Mouse (Mus musculus) granulocyte monocyte progenitor cell, adult 5-6 weeks (primary cell): Measurements from ENCODE around the gene Cbfb. TPM values are rescaled to one million over a fixed set of nuclear protein-coding genes. Genes with fewer than 3 reads are reported as not detected.
A peak's percentile ranks its signal among the peaks of the same experiment; 100 is the strongest.
"Not testable (repeated sequence)": the region's sequence is repeated elsewhere in the genome, so short reads cannot be mapped to it uniquely, and the experiment has no call there.

Experiments used
- ATAC-seq: replicated peaks from 2 replicates; pipeline ENCODE4 v1.8.0; 2016; ENCODE audit warnings: mild to moderate bottlenecking, moderate TSS enrichment, inconsistent platforms; ENCODE audit not compliant: poor library complexity, severe bottlenecking
- total RNA-seq, 2 experiments: library from RNA; stranded (forward) in 1 of 2; stranded (reverse) in 1 of 2; fragments of 200-712, 200-1000 nt in 1 of 2; fragments of >200 nt in 1 of 2; fragmentation: Nextera tagmentation in 1 of 2; gene quantifications; 2 replicates each; pipeline ENCODE4 v1.2.3; 2014 to 2017

Cbfb gene
- total RNA-seq, 2 experiments from 2014 or later = 135 to 185 TPM

- not testable (repeated sequence) for ATAC-seq
Measured at GRCm38 (mm10) chr8:105175287-105175686, 4.8 kb downstream of the Cbfb start.

DNA sequence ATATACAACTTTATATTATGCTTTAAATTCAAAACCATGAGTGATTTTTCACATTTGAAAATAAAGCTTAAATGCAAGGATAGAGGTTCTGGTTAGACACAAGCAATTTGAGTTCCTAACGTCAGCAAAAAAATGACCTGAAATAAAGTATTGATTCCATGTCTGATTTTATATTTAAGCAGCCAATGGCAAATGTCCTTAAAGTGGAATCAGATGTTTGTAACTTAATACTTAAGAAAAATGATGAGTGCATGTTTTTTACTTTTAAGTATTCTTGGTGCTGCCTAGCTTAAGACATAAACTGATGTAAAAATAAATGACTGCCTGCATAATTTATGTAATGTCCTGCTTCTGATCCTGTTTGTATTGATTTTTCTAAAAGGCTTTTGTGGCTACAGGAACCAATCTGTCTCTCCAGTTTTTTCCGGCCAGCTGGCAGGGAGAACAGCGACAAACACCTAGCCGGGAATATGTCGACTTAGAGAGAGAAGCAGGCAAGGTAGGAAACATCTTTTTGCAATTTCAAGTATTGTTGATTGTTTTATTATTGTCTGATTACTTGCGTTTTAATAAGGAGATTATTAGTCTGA lies 7.8 kb downstream of the Cbfb start:
- no peak for ATAC-seq

DNA sequence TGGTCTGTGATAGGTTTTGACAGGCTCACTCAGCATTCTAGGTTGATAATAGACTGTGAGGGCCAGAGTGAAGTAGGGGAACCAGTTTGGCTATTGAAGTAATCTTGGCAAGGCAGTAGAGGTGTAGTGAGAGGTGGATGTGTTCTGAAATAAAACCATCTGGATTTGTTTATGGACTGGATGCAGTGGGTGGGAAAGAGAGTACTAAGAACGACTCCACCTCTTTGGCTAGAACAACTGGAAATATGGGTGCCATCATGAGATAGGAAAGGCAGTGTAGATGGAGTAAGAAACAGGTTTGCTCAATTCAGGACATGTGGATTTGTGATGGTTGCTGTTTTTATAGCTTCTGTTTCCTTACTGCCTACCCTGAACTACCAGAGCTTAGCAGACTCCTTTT lies 11.7 kb downstream of the Cbfb start:
- ATAC-seq = no peak

DNA sequence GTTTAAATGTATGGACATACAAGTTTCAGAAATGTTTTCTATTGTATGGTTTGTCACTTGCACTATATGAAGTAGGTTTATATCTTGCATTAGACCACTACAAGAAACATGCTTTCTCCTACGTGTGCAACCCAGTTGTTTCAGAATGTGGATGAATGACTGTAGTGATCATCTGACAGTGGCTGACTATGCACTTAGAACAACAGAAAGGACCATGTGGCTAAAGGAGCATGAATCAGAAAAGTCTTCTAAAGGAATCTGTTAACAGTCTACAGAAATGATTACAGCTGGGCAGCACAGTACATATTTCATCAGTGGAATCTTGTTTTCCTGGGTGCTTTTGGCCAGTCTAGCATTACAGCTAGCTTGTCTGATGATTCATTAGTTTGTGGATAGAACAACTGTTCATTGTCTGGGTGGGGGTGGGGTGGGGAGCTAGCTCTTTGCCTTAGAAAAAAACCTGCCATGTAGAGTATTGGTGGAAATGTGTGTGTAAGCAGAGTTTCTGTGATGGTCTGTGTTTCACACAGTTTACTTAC lies 16.1 kb downstream of the Cbfb start:
- no peak for ATAC-seq

GRCm38 (mm10) chr8:105192182-105192581 lies 21.7 kb downstream of the Cbfb start:
- ATAC-seq = no peak

GRCm38 (mm10) chr8:105205748-105206147 lies 35.3 kb downstream of the Cbfb start:
- no peak for ATAC-seq

DNA sequence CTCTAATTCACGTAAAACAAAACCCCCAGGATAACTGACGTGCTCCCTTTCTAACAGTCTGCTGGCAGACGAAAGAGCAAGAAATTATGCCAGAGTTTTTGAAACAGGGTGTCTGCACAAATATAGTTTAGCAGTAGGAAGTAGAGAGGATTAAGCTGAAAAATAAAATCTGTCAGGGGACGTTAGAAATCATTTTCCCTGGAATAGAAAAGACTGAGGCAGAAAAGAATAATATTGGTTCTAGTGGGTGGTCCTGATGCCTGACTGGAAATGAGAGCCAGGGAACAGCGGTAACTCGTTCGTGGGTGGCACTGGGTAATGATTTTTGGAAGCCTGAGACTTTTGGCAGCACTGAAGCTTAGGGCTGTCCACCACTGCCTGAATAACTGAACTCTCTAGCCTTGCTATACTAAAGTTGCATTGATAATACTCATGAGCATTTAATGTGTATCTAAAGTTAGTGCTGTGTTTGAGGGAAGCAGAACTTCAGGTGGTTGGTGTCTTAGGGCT lies 36.3 kb downstream of the Cbfb start:
- ATAC-seq = no peak

DNA sequence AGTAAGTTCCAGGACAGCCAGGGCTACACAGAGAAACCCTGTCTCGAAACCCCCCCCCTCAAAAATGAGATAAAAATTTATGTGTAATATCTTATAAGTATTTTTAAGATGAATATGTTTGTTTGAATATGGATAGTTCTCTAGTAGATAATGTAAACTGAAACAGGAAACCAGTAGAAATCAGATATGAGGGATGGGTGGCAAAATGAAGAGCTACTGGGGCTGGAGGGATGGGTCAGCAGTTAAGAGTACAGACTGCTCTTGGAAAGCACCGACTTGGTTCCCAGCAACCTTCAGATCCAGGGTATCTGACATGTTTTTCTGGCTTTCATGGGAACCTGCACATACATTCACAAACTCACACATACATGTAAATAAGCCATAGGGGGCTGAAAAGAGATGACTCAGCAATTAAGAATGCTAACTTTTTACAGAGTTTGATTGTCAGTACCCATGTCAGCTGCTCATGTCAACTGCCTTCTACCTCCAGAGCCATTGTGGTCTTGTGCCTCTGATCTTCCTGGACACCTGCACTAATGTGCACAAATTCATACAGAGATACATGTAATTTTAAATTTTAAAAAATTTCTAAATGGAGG lies 37.3 kb downstream of the Cbfb start:
- ATAC-seq = no peak

DNA sequence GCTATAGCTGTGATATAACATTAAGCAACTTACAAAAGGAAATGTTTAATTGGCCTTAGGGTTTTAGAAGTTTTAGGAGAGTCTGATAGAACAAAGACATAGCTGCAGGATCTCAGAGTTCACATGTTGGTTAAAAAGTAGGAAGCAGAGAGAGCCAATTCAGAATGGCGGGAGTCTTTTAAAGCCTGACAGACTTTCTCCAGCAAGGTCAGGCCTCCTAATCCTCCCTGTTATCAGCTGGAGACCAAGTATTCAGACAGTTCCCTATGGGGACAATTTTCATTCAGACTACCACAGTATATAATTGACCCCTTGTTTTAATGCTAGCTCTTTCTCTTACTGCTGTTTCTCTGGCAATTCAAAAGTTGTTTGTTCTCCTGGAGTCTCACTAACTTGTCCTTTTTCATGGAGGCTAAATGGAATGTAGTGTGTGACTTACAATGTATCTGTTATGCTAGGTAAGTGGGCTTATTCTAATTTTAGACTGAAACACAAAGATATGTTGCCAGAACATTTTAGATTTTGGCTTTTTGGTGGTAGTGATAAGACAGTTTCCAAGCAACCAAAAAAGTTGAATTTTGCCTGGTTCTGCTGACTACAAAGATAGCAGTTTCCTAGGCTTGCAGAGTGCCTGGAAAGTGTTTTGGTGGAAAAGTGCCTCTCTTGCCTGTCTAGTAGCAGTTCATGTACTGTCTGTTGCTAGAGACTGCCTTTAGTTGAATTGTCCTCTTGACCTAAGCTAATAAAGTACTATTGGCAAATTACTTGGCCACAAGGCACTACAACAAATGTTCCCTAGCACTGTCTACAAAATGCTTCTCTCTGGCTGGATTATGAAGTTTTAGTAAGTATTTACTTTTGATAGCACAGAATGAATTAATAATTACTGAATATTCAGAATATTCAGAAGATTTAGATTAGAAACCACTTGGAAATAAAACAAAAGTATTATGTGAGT lies 39.0 kb downstream of the Cbfb start:
- ATAC-seq = no peak

GRCm38 (mm10) chr8:105214104-105214503 lies 43.6 kb downstream of the Cbfb start:
- ATAC-seq = no peak

GRCm38 (mm10) chr8:105217926-105218522 lies 47.5 kb downstream of the Cbfb start:
- peak; percentile 89 for ATAC-seq

DNA sequence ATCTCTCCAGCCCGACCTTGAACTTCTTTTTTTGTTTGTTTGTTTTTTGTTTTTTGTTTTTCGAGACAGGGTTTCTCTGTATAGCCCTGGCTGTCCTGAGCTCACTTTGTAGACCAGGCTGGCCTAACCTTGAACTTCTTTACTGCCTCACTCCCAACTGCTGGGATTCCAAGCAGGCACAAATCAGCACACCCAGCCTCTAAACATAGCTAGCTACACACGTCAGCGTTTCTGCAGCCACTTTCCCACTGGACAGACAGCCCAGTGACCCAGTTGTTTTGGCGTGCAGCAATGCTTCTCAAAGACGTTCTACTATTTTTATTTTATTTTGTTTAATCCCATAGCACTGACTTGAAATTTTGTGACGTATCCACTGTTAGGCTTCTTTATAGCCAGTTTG lies 53.4 kb downstream of the Cbfb start:
- no peak for ATAC-seq

DNA sequence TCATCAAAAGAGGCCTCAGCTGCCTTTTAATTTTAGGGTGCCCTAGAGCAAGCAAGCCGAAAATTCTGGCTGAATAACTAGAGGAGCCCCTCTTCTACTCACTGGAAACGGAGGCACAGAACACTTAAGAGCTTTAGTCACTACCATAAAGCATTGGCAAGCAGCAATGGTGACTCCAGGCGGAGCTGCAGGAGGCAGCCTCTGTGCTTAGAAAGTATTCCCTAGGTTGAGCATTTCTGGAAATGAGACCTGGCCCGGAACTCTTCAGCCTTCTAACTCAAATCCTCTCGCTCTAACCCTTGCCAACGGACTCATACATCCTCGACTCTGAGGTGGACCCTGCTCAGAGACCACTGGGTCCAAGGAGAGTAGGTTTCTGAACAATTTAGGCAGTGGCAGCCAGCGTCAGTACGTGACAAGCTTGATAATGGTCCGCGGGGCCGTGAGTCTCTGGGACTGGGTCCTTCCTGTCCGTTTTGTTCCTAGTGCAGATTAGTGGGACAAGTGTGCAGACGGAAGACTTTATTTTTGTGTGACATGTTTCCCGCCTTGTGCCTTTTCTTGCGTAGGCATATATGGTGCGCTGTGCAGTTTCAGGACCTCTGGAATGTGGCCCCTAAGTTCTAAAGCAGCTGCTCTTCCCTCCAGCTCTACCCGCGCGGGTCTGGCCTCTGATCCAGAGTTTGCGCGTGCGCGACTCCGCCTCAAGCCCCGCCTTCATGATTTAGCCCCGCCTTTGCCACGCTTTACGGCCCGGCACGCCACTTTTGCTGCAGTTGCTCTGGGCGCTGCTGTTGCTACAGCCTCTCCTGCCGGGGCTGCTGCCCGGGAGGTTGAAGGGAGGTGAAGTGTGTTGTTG lies 54.2 kb downstream of the Cbfb start, which contains the start of gene D230025D16Rik:
D230025D16Rik (plus strand) TSS at position 733 of the 859 bp plus-strand sequence.
- peak; percentile 94 for ATAC-seq

DNA sequence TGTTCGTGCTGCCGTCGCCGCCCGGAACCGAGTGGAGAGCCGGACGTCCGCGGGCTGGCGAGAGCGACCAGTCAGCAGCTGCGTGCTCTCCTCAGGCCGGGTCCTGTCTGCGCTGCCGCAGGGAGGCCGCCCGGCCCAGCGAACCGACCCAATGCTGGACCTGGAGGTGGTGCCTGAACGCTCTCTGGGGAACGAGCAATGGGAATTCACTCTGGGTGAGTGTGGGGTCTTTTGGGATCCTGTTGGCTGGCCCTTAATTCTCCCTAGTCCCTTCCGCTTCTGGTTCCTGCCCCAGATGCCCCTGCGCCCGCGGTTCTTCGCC lies 54.8 kb downstream of the Cbfb start:
- ATAC-seq = peak; percentile 9; the same call in 1 of the 2 replicates

DNA sequence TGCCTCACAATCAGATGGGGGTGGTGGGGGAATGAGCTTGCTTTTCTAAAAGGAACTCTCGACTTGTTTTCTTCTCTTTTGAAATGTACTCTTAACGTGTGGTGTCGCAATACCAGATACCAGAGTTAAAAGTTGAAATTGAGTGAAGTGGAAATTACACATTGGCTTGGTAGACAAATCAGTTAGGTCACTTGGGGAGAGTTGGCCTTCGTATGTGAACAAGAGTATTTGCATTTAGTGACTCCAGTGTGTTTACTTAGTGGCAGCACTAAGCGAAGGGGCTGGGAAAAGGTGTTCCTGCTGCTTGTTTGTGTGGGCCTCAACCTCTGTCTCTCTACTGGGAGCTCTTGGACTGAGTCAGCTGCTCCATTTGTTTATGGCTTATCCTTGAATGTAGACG lies 55.4 kb downstream of the Cbfb start:
- ATAC-seq = peak; percentile 59

- ATAC-seq = peak; percentile 59
Measured at GRCm38 (mm10) chr8:105231503-105232320, 61.2 kb downstream of the Cbfb start.

GRCm38 (mm10) chr8:105232321-105232693 lies 61.8 kb downstream of the Cbfb start:
- not testable (repeated sequence) for ATAC-seq

DNA sequence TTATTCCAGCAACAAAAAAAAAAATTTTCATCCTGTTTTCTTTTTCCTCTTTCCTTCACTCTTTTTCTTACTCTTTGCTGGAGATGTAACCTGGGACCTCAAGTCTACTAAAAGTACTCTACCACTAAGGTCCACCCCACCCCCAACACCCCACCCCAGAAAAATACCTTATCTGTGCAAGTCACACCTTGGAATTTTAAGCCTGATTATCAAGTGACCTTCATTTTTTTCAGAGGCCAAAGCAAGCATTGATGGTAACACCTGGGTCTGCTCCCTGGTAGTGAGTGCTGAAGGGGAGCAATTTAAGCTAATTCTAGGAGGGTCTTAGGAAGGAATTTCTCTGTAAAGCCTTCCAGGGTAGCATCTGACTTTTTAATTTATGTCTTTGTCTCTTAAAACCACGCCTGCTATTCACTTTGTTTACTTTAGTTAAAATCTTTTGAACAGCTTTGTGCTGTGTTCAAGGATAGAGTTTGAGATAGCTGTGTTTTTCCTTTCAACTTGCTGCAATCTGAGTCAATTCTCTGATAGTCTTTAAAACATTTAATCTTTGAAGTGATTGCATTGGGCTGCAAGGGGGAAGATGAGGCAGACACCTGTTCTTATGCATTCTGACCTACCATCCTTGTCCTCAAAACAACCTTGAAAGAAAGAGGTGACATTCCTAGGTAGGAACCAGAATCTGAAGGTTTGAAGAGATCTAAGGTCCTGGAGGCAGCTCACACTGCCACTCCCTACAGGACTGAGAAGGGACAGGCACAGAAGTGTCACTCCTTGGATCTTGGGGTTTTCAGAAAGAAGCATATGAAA lies 62.9 kb downstream of the Cbfb start:
- ATAC-seq = no peak
